Mouse (Mus musculus) megakaryocyte, embryonic 14.5 days (primary cell): ENCODE results near the gene Sar1a.

ENCODE experiments used
- FLI1 ChIP-seq: IDR thresholded peaks from 2 replicates; pipeline ENCODE4 v1.6.1; 2012; ENCODE audit warnings: low read length, inconsistent platforms, mixed read lengths
- GATA1 ChIP-seq: IDR thresholded peaks from 3 replicates; pipeline ENCODE4 v1.6.1; 2012; ENCODE audit warnings: mixed read lengths, low read length, inconsistent platforms, borderline replicate concordance

- TF ChIP-seq GATA1 (no peak), FLI1 (no peak)
Observed at GRCm38 (mm10) chr10:61722215-61722614, 42.1 kb downstream of the Sar1a start.
